Comparison of ENCODE assay signal across 8 mouse cellular contexts in genomic region chr12:108674502-108674901, GRCm38 (mm10). TPM values are rescaled to one million over a fixed set of nuclear protein-coding genes. Genes with fewer than 3 reads are reported as not detected.
DNase-seq lines count a peak whose midpoint lies in the region; ATAC-seq lines count a peak whose summit lies in the region.

No protein-coding gene starts in this region.

- no peak for ATAC-seq in megakaryocyte, adult 5-6 weeks (ENCODE audit: poor library complexity, severe bottlenecking)
- ATAC-seq in granulocyte monocyte progenitor cell, adult 5-6 weeks (replicated peaks; ENCODE audit: poor library complexity, severe bottlenecking), result no peak
- ATAC-seq in activated CD4-positive, CD25-positive, alpha-beta regulatory T cell, adult 4 months, result no peak

- DNase-seq in adrenal gland, adult 2 months, result peak; percentile 25
- no peak for DNase-seq in adrenal gland, adult 18-20 months (ENCODE audit: low spot score in 2 of 2)
- peak; percentile 68 for DNase-seq in urinary bladder, postnatal 14 days (ENCODE audit: low spot score)
- DNase-seq in urinary bladder, adult 18-20 months (ENCODE audit: low spot score in 2 of 2), result no peak
- DNase-seq in layer of hippocampus, adult 9-11 months, result peak; percentile 75

RNA-seq across cellular contexts. Expression of gene Degs2, which starts 27.6 kb away (rescaled TPM):
- total RNA-seq in adrenal gland, adult 2 months (2021), result under 1 TPM in 1 of 2 experiments, not detected in 1; 0.17 TPM
- 0.10 and 0.27 TPM in 2 replicates for polyA plus RNA-seq in adrenal gland, adult 2 months (2012; rRNA removed)
- under 1 TPM in 1 of 2 experiments, not detected in 1; 0.17 TPM for total RNA-seq in adrenal gland, adult 18-20 months (2021)
- total RNA-seq in megakaryocyte, adult 5-6 weeks (2015), result 0.41 TPM in 1 of 2 replicates, not detected in the other
- 0.26 TPM in 1 of 2 replicates, not detected in the other for total RNA-seq in megakaryocyte, adult 5-6 weeks (2017)
- total RNA-seq in granulocyte monocyte progenitor cell, adult 5-6 weeks (2014; fragmentation: Nextera tagmentation), result not detected in 2 replicates
- 1.3 and 2.3 TPM in 2 replicates for total RNA-seq in granulocyte monocyte progenitor cell, adult 5-6 weeks (2017)
- polyA plus RNA-seq in activated CD4-positive, CD25-positive, alpha-beta regulatory T cell, adult 4 months (2017; shearing (Covaris generic)), result 1 to 10 TPM; 3.6 to 5.6 TPM

Comparison
In these comparisons a context has a peak if more than half of its experiments do, and no peak if none do; other contexts are left out.
1. DNase-seq: peak in adrenal gland, adult 2 months (single experiment), urinary bladder, postnatal 14 days (single experiment) and layer of hippocampus, adult 9-11 months (single experiment); none in adrenal gland, adult 18-20 months (0 of 2) and urinary bladder, adult 18-20 months (0 of 2).